Mouse (Mus musculus) heart, adult 8-10 months (tissue): Measurements from ENCODE around the gene Ripply3. TPM values are rescaled to one million over a fixed set of nuclear protein-coding genes. Genes with fewer than 3 reads are reported as not detected.
"Not testable (repeated sequence)": the region's sequence is repeated elsewhere in the genome, so short reads cannot be mapped to it uniquely, and the experiment has no call there.

Source experiments
- DNase-seq: peaks from one replicate; pipeline ENCODE4 v3.0.0; 2022; ENCODE audit warnings: low spot score
- total RNA-seq, 4 experiments: library from RNA; stranded (reverse); gene quantifications; 2 replicates each; pipeline ENCODE4 v1.2.4; 2022

Gene Ripply3
- total RNA-seq, 4 experiments from 2014 or later, result 4.1 to 4.5 (median 4.3) TPM

DNA sequence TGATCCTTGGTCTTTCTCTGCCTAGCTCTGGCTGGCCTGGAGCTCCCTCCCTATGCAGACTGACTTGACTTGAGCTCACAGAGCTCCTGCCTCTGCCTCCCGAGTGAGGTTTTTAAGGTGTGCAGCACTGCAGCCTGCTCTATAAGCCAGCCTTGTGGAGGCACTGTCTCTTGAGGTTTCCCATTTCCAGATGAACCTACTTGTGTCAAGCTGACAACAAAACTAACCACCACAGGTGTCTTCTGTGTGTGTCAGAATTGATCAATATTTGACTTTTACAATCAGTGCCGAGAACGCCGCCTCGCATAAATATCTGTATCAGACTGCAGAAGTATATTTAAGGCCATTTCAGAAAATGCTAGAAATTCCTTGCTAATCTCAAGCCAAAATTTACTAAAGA is 13.6 kb upstream of the Ripply3 start:
- no peak for DNase-seq

DNA sequence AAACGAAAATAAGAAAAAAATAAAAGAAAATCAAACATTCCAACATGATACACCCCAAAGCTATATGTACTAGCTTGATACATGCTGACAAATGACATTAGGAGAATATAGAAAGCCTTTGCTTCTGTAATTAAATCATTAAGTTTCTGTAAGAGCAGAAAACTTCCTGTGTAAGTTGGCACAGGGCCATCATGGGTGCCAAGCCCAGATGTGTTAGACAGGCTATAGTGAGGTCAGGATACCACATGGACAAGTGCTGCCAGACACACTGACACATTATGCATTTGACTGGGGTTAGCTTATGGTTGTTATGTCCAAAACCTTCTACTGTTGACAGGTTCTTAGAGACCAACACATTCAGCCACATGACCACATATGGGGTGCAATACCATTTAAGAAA is 13.0 kb upstream of the Ripply3 start:
- no peak for DNase-seq

DNA sequence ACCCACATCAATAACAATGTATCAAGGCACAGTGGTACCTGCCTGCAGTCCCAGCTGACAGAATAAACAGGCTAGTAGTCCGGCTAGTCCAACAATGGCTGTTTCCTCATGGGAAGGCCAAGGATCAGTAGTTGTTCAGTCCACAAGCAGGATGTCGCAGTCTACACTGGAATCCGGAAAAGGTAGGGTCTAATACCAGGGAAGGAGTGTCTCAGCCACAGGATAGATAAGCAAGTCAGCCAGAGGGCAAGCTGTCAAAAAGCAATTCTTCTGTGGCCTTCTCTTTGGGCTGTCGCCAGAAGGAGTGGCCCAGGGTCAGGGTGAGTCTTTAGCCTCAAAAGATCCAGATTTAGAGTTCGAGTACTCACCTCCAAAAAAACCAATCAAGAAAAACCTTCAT is 10.5 kb upstream of the Ripply3 start:
- peak; percentile 68 for DNase-seq

DNA sequence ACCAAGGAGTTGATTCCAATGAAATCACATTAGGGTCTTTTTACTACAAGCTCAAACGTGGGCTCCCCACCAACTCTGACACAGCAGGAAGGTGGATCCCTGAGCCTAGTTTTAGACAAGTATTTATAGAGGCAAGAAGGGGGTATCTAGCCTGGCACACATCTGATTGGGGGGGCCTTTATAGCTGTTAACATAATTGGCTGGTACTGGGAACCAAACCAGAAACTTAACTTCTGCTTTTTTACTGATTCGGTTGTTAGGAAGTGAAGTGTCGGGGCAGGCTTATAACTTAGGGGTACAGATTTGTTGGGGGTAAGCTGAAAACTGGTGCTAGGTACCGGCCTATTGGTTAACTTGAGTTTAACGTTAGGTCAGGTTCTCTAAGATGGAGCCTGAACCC is 8.0 kb upstream of the Ripply3 start:
- DNase-seq, result no peak

DNA sequence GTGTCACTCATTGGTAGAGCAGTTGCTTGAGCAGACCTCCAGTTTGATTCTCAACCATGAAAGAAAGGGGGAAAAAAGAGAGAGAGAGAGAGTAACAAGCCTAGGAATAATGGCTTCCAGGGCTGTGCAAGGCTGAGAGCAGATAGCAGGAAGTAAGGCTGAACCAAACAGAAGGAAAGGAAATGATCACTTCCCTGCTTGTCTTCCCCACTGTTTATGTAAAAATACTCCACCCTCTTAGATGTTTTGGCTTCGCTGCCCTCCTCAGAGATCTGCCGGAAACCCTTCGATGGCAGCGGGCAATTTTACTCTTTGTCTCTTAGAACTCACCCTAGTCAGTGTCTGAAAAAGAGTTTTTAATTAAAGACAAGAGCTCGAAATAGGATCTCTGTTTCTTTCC is 4.5 kb upstream of the Ripply3 start:
- DNase-seq, result no peak

DNA sequence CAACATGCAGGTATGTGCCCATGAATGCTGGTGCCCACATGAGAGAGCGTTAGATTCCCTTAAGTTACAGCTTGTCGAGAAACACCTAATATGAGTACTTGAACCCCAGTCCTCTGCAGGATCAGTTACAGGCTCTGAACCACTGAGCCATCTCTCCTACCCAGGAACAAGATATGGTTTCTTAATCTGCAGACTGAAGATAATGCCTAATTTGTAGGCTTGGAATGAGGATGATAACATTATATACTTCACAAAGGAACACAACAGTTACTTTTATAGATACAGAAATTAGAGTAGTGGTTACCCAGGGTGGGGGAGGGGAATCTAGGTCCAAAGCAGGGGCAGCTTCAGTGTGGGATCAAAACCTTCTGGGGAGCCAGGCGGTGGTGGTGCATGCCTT is 2.2 kb upstream of the Ripply3 start:
- DNase-seq, result no peak

DNA sequence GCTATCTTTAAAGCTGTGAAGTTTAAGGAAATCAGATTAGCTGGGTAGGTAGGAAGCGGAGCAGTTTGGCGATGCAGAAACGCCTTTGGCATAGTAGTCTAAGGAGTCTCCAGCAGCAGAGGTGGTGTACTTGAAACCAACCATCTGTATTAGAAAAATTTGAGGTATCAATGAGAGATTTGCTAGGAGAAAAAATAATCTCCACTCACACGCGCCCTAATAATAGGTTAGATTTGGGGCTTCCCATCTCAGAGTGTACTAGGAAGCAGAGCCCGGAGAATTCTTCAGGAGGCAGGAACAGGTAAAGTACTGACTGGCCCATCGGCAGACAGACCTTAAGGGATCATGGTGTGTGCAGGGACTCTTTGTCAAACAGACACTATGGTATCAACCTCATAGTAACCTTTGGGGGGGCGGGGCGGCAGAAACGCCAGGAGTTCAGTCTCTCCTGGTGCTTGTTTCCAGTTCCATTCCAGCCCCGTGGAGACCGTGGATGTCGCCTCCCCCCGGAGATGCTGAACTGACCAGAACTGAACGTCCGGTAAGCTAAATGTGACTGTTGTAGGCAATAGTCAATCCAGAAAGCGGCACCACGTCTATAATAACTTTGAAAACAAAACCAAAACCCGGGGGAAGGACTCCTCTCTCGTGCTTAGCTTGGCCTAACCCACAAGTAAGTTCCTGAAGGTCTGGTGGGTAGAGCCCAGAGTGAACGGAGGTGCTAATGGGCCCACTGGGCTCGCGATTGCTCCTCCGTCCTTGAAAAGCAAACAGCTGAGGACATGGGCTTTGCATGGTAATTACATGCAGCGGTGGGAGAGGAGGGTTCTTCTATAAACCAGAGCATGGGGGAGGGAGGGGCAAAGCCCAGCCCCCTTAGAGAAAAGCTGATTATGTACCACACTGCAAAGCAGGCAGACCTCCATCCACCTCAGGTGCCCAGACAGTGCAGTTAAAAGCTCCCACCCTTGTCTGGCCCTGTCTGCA is 954 bp downstream of the Ripply3 start:
- no peak for DNase-seq

DNA sequence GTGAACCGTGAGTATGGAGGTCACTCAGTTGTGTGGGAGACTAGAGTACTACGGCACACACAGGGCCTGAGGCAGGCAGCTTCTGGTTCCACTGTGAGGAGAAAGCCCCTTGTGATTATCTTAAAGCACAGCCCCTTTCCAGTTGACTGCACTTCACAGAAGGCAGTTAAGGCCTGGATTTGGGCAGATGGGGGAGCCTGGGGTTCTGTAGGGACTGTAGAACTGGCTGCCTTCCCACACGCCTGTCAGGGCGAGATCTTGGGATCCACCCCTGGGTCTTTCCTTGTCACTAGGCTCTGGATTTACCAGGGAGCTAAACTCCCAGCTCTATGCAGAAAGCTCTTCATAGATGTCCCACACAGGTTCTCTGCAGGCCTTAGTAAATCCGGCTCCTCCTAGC is 2.2 kb downstream of the Ripply3 start:
- no peak for DNase-seq

DNA sequence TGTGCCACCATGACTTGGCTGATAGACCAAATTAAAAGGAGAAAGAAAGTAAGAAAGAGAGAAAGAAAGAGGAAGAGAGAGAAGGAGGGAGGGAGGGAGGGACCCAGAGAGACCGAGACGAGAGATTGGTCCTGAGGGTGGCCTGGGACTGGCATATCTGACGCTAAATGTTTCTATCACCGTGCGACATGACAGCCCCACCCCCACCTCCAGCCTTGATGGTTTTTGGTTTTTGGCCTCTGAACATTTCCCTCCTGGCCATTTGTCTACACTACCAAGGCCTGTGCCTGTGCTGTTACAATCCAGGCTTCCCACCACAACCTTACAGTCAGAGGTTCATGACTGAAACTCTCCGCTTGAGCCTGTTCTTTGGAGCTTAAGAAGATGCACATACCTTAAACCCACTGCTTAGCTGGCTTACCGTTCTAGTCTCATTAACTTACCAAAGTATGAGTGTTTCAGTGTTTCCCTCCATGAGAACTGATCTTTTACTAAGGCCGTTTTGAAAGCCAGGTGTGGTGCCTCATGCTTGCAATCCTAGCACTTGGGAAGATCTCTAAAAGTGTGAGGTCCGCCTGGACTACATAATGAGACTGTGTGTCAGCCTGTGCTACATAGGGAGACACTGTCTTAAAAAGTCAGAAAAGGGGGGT is 3.1 kb downstream of the Ripply3 start:
- no peak for DNase-seq

DNA sequence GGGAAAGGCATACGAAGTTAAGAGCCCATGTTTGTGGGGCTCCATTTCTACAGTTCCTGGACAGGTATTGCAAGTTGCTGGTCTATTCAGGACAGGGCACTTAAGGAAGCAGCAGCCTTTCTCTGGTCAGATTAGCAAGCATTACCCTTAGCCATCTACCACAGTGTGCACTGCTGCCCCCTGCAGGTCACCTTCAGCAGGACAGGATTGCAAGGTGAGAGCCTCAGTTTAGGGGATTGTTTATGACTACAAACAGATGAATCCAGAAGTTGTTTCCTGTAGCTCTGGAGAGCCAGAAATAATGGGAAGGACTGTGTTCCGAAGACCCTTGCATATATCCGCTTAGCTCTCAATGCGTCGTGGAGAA is 3.6 kb downstream of the Ripply3 start:
- DNase-seq, result peak; percentile 60

DNA sequence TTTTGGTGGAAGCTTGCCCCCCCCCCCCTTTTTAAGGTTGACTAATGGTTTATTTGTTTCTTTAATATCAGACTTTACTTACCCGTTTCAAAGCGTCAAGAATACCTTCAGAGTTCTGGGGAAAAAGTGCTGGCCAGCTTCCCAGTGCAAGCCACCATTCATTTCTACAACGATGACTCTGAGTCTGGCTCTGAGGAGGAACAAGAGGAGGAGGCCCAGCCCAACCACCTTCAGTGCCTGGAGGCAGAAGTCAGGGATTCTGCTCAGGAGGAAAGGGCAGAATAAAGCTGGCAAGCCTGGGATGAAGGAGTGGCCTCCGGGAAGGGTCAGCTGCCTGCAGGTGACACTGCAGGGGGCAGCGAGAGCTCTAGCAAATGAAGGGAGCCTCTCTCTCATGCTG is 7.4 kb downstream of the Ripply3 start:
- no peak for DNase-seq

DNA sequence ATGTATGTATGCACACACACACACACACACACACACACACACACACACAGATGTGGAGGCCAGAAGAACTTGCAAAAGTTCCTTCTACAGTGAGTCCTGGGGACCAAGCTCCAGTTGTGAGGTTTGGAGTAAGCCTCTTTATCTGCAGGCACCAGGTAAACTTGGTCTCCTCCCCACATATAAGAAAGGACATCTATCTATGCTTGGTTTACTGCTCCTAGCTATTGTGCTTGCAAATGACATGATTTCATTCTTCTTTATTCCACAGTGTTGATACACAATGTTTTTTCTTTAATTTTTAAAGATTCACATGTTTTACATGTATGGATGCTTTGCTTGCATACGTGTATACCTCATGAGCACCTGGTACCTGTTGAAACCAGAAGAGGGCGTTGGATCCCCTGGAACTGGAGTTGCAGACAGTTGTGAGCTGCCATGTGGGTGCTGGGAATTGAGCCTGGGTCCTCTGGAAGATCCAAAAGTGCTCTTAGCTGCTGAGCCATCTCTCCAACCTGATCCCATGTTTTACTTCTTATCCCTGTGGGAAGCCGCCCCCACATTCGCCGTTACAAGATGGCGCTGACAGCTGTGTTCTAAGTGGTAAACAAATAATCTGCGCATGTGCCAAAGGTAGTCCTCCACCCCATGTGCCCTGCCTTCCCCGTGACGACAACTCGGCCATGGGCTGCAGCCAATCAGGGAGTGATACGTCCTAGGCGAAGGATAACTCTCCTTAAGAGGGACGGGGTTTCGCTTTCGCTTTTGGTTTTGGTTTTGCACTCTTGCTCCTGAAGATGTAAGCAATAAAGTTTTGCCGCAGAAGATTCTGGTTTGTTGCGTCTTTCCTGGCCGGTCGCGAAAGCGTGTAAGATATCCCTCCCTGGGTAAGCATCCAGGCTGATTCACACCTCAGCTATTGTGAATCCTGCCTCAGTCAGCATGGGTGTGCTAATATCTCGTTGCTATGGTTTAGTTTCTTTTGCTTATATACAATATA is 11.2 kb downstream of the Ripply3 start:
- not testable (repeated sequence) for DNase-seq

DNA sequence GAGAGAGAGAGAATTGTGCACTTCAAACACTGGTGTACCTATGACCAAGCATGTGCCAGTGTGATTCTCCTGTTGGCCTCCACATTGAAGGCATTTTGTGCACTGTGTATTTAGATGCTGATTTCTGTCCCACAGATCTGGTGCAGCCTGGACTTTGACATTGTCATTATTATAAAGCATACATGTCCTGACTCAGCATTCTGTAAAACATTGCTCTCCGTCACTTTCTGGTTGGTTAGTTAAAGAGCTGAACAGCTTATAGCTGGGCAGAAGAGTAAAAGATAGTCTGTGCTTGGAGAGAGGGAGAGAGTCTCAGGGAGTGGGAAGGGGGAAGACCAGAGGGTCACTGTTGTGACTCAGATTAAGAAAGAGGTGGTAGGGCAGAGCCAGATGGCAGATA is 17.5 kb downstream of the Ripply3 start:
- DNase-seq, result no peak

DNA sequence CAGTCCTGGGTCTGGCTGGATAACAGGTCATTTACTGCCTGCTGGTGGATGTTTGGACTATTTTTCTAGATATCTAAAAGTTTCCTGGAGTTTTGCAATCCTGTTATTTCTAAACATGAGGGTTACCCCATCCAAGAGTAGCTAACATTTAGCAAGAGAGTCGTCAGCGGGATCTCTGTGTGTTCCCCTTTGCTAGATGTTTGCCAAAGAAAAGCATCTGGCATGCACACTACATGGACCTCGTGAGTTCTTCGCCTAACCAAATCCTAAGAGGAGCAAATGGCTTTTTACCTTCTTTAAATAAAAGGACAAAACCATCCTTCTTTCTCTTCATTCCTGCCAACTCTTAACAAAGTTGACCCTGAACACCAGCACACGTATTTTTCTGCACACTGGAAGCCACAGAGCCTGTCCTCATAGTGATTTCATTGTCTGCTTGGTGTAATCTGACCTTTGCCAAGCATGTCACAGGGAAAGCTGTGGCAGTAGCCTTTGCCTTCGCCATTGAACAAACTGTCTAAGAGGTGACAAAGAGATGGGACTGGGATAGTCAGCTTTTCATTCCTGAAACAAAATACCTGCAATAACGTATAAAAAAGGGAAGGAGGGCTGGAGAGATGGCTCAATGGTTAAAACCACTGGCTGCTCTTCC is 19.0 kb downstream of the Ripply3 start:
- DNase-seq, result no peak

DNA sequence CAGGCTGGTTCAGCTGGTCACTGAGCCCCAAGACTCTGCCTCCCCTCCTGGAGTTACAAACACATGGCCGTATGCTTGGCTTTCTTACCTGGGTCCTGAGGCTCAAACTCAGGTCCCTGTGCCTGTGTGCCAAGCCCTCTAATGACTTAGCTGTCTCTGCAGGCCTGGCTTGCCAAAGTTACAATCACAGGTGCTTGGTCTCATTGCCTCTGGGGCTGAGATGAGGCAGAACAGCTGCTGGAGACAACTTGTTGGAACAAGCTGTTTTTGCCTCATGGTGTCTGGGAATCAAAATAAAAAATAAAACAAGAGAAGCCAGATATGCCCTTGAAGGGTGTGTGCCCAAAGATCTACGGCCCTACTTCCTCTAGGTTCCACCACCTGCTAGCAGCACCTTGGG is 20.6 kb downstream of the Ripply3 start:
- no peak for DNase-seq

DNA sequence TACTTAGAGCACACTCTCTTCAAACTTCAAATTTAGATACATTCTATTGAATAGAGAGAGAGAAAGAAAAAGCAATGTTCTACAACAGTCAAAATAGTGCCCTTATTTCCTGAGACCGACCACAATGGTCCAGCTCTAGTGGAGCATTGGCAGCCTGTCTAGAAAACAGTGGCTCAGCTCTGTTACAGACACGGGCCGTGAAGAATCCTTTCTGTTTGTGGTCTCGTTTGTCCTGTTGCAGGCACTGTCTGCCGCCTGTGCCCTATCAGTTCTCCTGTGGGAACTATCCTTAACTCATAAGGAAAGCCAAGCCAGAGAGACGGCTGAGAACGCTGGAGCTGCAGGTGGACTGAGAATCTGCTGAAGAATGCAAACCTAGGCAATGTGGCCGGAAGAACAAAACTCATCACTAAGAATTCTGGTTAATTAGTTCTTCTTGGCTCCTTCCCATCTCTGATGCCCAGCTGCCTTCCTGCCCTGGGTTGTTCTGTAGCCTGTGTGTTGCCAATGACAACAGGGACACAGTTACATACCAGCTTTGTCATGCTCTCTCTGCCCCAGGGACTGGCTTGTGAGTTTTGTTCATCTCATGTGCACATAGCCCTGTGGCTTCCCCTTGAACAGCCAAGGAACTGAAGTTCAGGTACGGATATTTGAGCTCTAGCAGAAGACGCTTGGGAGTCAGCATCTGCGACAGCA is 21.5 kb downstream of the Ripply3 start:
- DNase-seq, result no peak

DNA sequence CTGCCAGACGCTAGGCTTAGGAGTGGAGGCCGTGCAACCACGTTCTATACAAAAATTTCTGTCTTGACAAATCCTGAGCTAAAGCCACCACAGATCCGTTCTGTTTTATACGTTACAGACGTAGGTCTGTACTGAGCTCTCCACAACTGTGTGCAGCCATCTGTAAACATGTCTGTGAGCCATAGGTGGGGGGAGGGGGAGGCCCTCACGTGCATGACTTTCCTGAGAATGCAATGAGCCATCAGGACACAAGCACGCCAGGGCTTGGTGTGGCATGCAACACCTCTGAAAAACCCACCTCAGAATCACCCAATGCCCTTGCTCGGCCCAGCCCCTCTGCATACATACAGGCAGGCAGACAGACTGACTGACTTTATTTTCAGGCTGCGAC is 22.1 kb downstream of the Ripply3 start:
- DNase-seq, result no peak

DNA sequence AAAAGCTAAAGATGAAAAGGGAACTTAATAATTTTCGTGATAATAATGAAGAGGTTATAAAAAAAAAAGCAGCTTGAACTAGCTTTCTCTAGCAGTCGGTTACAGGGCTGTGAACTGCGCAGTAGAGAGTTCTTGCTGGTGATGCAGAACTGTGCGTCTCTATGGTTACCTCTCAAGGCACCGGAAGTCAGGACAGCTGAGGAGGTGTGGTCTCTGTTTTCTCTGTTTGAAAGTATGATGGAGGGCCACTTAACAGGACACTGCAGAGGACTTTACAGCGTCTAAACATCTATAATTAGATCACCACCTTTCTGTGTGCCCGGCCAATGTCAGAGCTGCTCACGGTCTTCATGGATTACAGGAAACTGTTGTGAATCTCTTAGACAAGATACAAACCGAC is 26.2 kb downstream of the Ripply3 start:
- peak; percentile 5 for DNase-seq

DNA sequence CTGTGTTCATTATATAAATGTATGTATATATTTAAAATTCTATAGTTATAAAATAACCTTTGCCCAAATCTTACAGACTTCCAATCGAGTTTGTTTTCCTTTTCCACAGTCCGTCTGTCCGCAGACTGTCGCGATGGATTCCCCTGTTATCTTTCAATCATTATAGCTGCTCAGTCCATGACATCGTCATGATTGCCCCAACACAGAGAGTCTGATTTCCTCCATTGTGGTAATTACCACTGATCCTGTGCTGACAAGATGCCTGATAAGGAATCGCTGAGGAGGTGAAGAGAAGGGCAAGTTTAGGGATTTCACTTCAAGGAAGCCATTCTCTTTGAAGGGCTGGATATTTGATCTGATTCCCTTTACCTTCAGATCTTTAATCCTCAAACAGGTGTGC is 27.8 kb downstream of the Ripply3 start:
- DNase-seq, result no peak

DNA sequence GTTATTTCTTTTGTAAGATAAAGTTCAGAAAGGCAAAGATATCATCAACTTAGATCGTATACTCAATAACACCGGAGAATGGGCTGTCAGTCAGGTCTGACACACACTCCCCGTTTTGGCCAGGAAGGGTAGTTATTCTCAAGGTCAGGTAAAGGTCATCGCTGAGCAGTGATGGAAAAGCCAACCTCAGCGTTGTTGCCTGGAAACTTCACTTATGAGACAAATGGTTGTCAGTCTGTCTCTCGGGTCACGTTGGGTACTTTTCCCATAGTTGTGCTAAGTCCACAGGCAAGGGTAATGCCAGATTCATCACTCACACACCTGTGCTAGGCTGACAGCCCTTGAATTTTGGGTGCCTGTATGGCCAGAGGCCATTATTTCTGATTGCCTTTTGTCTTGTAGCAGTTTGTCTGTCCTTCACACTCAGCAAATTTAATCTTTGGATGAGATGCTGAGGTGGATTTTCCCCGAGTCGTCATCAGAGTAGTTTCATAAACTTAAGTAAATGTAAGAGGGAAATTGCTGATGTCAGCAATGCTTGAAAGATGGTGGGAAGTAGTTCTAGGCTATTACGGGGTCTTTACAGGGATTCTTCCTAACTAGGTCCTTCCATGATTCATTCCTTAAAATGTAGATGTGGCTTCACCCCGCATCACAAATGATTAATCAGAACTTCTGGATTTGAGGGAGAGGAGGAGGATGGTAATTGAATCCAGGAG is 28.7 kb downstream of the Ripply3 start:
- no peak for DNase-seq
